Mouse (Mus musculus) embryonic fibroblast, embryonic 13.5 days (primary cell): ENCODE results near the gene Tas1r1. TPM values are rescaled to one million over a fixed set of nuclear protein-coding genes. Genes with fewer than 3 reads are reported as not detected.
A peak's percentile ranks its signal among the peaks of the same experiment; 100 is the strongest.
"Not testable (repeated sequence)": the region's sequence is repeated elsewhere in the genome, so short reads cannot be mapped to it uniquely, and the experiment has no call there.

Source experiments
- H3K27ac ChIP-seq: 2 replicates; pipeline ENCODE4 v1.5.1; 2012; ENCODE audit warnings: low read length, control low read depth, inconsistent platforms; ENCODE audit not compliant: insufficient read depth
- H3K4me1 ChIP-seq: 2 replicates; pipeline ENCODE4 v1.6.1; 2011; ENCODE audit warnings: low read length; ENCODE audit not compliant: control insufficient read depth, insufficient read depth
- H3K4me3 ChIP-seq: 2 replicates; pipeline ENCODE4 v1.5.1; 2011; ENCODE audit warnings: mild to moderate bottlenecking, control low read depth, low read length; ENCODE audit not compliant: insufficient read depth
- CTCF ChIP-seq: IDR thresholded peaks from 2 replicates; pipeline ENCODE4 v1.5.1; 2011; ENCODE audit warnings: mild to moderate bottlenecking, control low read depth, low read length, moderate library complexity, borderline replicate concordance; ENCODE audit not compliant: insufficient read depth
- POLR2A ChIP-seq: IDR thresholded peaks from 2 replicates; pipeline ENCODE4 v1.6.1; 2011; ENCODE audit warnings: low read depth, mild to moderate bottlenecking, control low read depth, low read length, moderate library complexity
- polyA plus RNA-seq: library from polyadenylated mRNA; stranded (reverse); fragments of >200 nt; gene quantifications from 2 replicates; pipeline ENCODE4 v1.2.4, GENCODE M21; 2011; ENCODE audit warnings: low read depth; ENCODE audit not compliant: missing spikeins, insufficient read length

Tas1r1 gene
- polyA plus RNA-seq, 1 experiment: not detected

DNA sequence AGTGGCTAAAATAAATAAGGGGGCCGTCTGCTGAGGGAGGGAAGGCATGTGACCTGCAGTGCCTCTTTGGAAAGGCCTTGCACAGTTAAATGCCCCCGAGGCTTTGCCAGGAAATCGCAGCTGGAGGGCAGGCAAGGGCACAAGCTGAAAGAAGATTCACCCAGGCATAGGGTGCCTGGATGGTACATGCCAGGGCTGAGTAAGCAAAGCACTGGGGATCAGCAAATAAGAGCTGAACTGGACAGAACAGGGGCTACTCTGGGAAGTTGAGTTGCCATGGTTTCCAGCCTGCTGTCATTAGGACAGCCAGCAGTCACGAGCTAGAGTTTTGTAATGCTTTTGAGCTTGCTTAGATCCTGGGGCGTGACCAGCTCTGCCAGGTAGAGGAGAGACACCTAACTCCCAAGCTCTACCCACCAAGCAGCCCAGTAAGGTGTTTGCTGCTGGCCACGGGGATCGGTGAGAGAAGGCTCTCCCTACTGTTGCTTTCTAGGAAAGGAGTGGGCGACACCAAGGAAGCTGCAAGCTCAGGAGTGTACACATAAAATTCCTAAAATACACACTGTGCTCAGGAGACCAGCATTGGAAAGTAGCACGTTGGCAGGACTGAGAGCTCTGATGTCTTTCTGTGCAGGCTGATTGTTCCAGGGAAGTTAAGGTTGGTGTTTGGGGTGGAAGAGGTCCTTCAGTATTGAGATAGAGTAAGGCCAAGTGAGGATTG lies 24.2 kb upstream of the Tas1r1 start:
- H3K4me1 ChIP-seq: no peaks in the 10 kb centered on the region
- TF ChIP-seq POLR2A (no peak), CTCF (no peak)
- no peak overlapping the region for H3K27ac ChIP-seq
- H3K4me3 ChIP-seq: no peak overlapping the region

DNA sequence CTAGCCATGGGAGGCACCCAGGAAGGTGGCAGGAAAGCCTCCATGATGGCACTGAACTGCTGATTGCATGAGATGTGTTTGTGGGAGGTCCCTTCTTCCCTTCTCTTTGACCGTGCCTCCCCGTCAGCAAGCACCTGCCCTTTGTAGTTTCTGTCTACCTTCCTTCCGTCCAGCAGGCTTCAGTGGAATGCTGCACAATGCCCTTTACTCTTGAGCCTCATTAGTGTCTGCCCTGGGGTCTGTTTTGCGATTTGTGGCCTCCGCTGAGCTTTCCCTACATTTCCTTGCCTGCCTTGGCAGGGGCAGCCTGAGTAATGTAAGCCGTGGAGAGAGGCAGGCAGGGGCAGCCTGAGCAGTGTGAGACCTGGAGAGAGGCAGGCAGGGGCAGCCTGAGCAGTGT lies 6.2 kb upstream of the Tas1r1 start:
- Histone ChIP-seq H3K27ac (no peak overlapping the region), H3K4me1 (0 out of 2 replicates have a peak, but pooled peaks cover 3% of the 10 kb centered on the region), H3K4me3 (no peak overlapping the region)
- TF ChIP-seq POLR2A: no peak
- no peak for TF ChIP-seq CTCF

DNA sequence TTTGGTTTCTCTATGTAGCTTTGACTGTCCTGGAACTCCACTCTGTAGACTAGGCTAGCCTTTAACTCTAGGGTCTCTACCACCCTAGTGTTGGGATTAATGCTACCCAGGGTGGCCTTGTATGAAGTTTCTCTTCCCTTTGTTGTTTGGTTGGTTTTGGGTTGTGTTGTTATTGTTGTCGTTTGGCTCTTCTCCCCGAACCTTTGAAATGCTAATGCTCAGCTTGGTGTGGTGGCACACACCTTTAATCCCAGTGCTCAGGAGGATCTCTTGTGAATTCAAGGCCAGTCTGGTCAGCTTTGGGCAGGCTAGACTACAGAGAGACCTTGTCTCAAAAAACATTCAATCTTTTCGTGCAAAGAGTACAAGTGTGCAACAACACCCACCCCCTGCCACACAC lies 4.8 kb upstream of the Tas1r1 start:
- Histone ChIP-seq H3K4me1 (0 out of 2 replicates have a peak, but pooled peaks cover 3% of the 10 kb centered on the region), H3K4me3 (no peak overlapping the region), H3K27ac (no peak overlapping the region)
- TF ChIP-seq CTCF (no peak), POLR2A (no peak)

DNA sequence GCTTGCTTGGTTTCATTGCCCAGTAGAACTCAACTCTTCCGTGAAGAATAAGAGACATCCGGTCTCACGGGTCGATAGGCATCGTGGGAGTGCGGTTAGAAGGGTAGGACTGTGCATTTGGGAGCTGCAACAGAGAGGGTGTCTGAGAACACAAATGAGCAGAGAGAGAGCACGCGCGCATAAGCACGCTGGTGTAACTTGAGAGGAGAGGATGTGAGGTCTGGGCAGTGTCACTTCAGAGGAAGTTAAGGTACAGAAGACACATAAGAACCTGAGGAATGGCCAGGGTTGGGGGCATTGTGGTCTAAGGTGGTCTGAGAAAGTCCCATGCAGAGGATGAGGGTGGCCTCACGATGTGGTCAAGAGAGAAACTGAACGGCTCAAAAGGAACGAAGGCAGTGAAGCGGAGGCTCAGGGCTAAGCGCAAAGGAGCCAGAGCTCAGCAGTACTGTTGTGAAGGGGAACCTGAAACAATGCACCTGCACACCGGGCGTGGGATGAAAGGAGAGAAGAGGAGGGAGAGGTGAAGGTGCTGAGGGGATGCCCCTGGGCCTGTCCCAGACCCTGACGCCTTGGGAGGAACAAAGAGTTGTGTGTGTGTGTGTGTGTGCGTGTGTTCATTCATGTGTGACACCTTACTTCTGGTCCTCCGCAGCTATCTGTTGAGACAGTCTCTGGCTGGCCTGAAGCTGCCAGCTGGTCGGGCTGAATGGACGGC lies 3.7 kb upstream of the Tas1r1 start:
- Histone ChIP-seq H3K4me3 (no peak overlapping the region), H3K4me1 (0 out of 2 replicates have a peak, but pooled peaks cover 3% of the 10 kb centered on the region), H3K27ac (no peak overlapping the region)
- TF ChIP-seq CTCF: no peak
- no peak for TF ChIP-seq POLR2A

DNA sequence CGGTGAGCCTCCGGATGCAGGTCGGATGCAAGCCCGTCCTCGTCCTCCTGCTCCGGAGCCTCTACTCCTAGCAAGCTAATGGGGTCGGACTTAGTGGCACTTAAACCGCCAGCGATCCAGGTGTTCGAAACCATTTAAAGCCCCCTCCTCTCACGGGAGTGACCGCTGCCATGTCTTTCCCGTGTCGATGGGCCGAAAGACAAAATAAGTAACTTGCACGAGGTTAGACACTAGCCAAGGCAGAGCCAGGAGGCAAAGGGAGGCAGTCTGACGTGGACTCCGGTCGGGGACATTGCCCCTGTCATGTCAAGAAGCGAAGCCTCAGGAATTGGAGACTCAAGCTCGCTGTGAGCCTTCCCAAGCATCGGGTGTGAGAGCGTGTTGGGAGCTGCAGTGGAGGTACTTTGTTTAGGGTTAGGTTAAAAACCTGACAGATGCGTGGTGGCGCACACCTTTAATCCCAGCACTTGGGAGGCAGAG lies 1.5 kb upstream of the Tas1r1 start:
- H3K4me1 ChIP-seq: 0 out of 2 replicates have a peak, but pooled peaks cover 3% of the 10 kb centered on the region
- TF ChIP-seq CTCF (no peak), POLR2A (no peak)
- no peak overlapping the region for H3K27ac ChIP-seq
- H3K4me3 ChIP-seq: peak overlapping the region; percentile 69

DNA sequence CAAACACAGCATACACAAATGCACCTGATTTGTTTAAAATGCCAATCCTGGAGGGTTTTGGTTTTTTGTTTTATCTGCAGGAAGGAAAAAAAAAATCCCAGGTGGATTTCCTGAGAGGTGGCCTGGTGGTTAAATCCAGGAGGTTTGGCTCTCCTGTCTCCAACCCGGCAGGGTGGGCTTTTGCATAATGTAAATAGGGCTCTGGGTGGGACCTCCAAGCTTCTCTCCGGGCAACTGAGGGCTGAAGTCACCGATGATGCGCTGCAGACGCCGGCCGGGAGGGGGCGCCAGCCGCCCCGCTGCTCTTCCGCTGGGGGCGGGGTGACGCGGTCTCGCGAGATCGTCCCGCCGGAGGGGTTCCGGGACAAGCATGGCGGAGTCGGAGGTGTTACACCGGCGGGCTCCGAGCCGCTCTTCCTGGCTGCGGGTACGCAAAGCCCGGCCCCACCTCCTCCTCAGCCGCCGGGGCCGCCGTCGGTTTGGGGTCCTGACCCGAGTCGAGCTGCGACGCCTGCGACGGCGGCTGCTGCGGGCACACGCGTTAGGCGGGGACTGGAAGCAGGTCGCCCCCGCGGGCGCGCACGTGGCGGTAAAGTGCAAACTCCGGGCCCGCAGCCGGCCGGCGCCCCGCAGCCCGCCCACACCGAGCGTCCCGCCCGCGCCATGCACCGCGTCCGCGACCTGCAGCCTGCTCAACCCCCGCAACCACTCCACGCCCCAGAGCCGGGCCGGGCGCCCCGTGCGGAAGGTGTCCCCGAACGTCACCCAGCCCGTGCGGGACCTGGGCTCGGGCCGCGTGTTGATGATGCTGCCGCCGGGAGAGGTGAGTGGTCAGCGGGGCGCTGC lies 840 bp upstream of the Tas1r1 start, which contains the start of gene Nol9:
Gene Nol9 (plus strand): TSS at position 337 of the 846 bp plus-strand sequence.
- peak; percentile 77 for TF ChIP-seq CTCF
- peak; percentile 78 for TF ChIP-seq POLR2A

DNA sequence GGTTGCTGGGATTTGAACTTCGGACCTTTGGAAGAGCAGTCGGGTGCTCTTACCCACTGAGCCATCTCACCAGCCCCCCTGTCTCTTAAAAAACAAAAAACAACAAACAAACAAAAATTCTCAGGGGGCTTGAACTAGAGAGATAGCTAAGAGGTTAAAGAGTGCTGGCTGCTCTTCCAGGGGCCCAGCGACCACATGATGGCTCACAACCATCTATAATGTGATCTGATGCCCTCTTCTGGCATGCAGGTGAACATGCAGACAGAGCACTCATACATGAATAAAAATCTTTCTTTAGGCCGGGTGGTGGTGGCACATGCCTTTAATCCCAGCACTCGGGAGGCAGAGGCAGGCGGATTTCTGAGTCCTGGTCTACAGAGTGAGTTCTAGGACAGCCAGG lies 1.9 kb downstream of the Tas1r1 start:
- H3K4me3 ChIP-seq, H3K4me1 ChIP-seq, H3K27ac ChIP-seq: not testable (repeated sequence)

More for the DNA sequence above, 840 bp upstream of the Tas1r1 start, which contains the start of gene Nol9:
- Histone ChIP-seq H3K27ac (no peak within 1 kb of the TSS), H3K4me3 (peak within 1 kb of the TSS; percentile 69), H3K4me1 (0 out of 2 replicates have a peak, but pooled peaks cover 3% of the 10 kb centered on the region)

DNA sequence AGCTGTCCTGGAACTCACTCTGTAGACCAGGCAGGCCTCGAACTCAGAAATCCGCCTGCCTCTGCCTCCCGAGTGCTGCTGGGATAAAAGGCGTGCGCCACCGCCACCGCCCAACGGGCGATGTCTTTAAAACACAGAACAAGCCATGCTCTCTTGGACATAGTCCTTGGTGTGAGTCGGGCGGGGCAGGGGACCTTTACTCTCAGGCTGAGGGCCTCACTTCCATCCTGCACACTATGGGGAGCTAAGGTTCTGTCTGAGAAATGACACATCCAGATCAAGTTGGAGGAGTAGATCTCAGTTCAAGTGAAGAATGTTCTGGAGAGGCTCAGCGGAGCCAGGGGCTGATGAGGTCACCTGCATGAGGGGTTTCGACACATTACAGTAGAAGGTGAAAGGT lies 5.4 kb downstream of the Tas1r1 start:
- Histone ChIP-seq H3K27ac (no peak overlapping the region), H3K4me3 (no peak overlapping the region), H3K4me1 (no peaks in the 10 kb centered on the region)
- TF ChIP-seq POLR2A (no peak), CTCF (no peak)

DNA sequence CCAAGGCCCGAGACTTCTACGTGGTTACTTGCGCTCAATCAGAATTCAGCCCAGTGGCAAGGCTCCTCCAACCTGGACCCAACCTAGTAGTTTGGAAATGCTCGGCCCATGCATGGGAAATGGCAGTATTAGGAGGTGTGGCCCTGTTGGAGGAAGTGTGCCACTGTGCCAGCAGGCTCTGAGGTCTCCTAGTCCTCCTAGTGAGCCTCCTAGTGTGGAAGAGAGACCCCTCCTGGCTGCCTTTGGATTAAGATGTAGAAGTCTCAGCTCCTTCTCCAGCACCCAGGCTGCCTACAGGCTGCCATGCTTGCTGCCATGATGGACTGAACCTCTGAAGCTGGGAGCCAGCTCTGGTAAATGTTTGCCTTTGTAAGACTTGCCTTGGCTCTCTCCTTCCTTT lies 8.4 kb downstream of the Tas1r1 start:
- no peak for TF ChIP-seq CTCF
- TF ChIP-seq POLR2A: no peak
- H3K27ac ChIP-seq: no peak overlapping the region
- no peak overlapping the region for H3K4me3 ChIP-seq
- H3K4me1 ChIP-seq: no peaks in the 10 kb centered on the region; the same call in 1 of the 2 replicates
